Mouse (Mus musculus): ENCODE data around the gene Dtx2. TPM values are rescaled to one million over a fixed set of nuclear protein-coding genes. Genes with fewer than 3 reads are reported as not detected.

The Dtx2 gene
- polyA plus RNA-seq, 1 experiment from 2014 or later, result 20.7 TPM

GRCm38 (mm10) chr5:136082345-136082744, 87.7 kb downstream of the Dtx2 start:
- Histone ChIP-seq H3K9me3 (ENCODE audit: control insufficient read depth, low read depth, low read length) (no peaks in the 10 kb centered on the region), H3K36me3 (ENCODE audit: control insufficient read depth, insufficient read depth, low read length) (no peaks in the 10 kb centered on the region), H3K4me2 (replicated peaks; ENCODE audit: low read depth, low read length) (no peak overlapping the region), H3K27ac (ENCODE audit: low read length) (no peak overlapping the region), H3K9ac (replicated peaks; ENCODE audit: low read depth, low read length) (no peak overlapping the region), H3K4me1 (ENCODE audit: control insufficient read depth, insufficient read depth, low read length) (peaks cover 10% of the 10 kb centered on the region; the same call in 1 of the 2 replicates), H3K4me3 (ENCODE audit: low read depth, low read length) (no peak overlapping the region), H3K27me3 (ENCODE audit: control insufficient read depth, insufficient read depth, low read length) (no peaks in the 10 kb centered on the region)
- ATAC-seq (ENCODE audit: insufficient number of reproducible peaks, insufficient read depth, low FRiP score, low read depth), result no peak
- WGBS, result 80% methylated on average over 4 of the region's 4 CpGs

Other genes starting within 250 kb of the Dtx2 start
- 0.25 and 0.35 TPM in 2 replicates for gene Styxl1, start 216.4 kb upstream of the Dtx2 start, polyA plus RNA-seq (2014; fragmentation: Nextera tagmentation; extraction: Ambion mirVana)
- gene Mdh2, start 216.3 kb upstream of the Dtx2 start, polyA plus RNA-seq (2014; fragmentation: Nextera tagmentation; extraction: Ambion mirVana), result 494 and 496 TPM in 2 replicates
- 2.8 and 4.8 TPM in 2 replicates for gene Srrm3, start 187.9 kb upstream of the Dtx2 start, polyA plus RNA-seq (2014; fragmentation: Nextera tagmentation; extraction: Ambion mirVana)
- gene Hspb1, start 106.9 kb upstream of the Dtx2 start, polyA plus RNA-seq (2014; fragmentation: Nextera tagmentation; extraction: Ambion mirVana), result 221 and 237 TPM in 2 replicates
- 99.4 and 101 TPM in 2 replicates for gene Ywhag, start 60.2 kb upstream of the Dtx2 start, polyA plus RNA-seq (2014; fragmentation: Nextera tagmentation; extraction: Ambion mirVana)
- gene Ssc4d, start 20.3 kb upstream of the Dtx2 start, polyA plus RNA-seq (2014; fragmentation: Nextera tagmentation; extraction: Ambion mirVana), result 1.9 and 2.2 TPM in 2 replicates
- gene Zp3, start 14.7 kb upstream of the Dtx2 start, polyA plus RNA-seq (2014; fragmentation: Nextera tagmentation; extraction: Ambion mirVana), result not detected in 2 replicates
- gene Upk3b, start 43.7 kb downstream of the Dtx2 start, polyA plus RNA-seq (2014; fragmentation: Nextera tagmentation; extraction: Ambion mirVana), result 23.7 and 27.1 TPM in 2 replicates
- 62.4 and 63.0 TPM in 2 replicates for gene Upk3bl, start 59.7 kb downstream of the Dtx2 start, polyA plus RNA-seq (2014; fragmentation: Nextera tagmentation; extraction: Ambion mirVana)
- gene Rasa4, start 89.1 kb downstream of the Dtx2 start, polyA plus RNA-seq (2014; fragmentation: Nextera tagmentation; extraction: Ambion mirVana), result 10.2 and 11.0 TPM in 2 replicates
- 239 and 243 TPM in 2 replicates for gene Polr2j, start 121.8 kb downstream of the Dtx2 start, polyA plus RNA-seq (2014; fragmentation: Nextera tagmentation; extraction: Ambion mirVana)
- 28.7 and 28.8 TPM in 2 replicates for gene Lrwd1, start 141.3 kb downstream of the Dtx2 start, polyA plus RNA-seq (2014; fragmentation: Nextera tagmentation; extraction: Ambion mirVana)
- gene Alkbh4, start 141.3 kb downstream of the Dtx2 start, polyA plus RNA-seq (2014; fragmentation: Nextera tagmentation; extraction: Ambion mirVana), result 16.2 and 18.1 TPM in 2 replicates
- 7.0 and 7.8 TPM in 2 replicates for gene Orai2, start 175.9 kb downstream of the Dtx2 start, polyA plus RNA-seq (2014; fragmentation: Nextera tagmentation; extraction: Ambion mirVana)
- 49.5 and 50.9 TPM in 2 replicates for gene Prkrip1, start 204.2 kb downstream of the Dtx2 start, polyA plus RNA-seq (2014; fragmentation: Nextera tagmentation; extraction: Ambion mirVana)